Mouse (Mus musculus): ENCODE measurements around the gene Tnfaip2. TPM values are rescaled to one million over a fixed set of nuclear protein-coding genes. Genes with fewer than 3 reads are reported as not detected.
A peak's percentile ranks its signal among the peaks of the same experiment; 100 is the strongest.

Tnfaip2 gene
- polyA plus RNA-seq, 1 experiment from 2014 or later: 1.9 TPM

DNA sequence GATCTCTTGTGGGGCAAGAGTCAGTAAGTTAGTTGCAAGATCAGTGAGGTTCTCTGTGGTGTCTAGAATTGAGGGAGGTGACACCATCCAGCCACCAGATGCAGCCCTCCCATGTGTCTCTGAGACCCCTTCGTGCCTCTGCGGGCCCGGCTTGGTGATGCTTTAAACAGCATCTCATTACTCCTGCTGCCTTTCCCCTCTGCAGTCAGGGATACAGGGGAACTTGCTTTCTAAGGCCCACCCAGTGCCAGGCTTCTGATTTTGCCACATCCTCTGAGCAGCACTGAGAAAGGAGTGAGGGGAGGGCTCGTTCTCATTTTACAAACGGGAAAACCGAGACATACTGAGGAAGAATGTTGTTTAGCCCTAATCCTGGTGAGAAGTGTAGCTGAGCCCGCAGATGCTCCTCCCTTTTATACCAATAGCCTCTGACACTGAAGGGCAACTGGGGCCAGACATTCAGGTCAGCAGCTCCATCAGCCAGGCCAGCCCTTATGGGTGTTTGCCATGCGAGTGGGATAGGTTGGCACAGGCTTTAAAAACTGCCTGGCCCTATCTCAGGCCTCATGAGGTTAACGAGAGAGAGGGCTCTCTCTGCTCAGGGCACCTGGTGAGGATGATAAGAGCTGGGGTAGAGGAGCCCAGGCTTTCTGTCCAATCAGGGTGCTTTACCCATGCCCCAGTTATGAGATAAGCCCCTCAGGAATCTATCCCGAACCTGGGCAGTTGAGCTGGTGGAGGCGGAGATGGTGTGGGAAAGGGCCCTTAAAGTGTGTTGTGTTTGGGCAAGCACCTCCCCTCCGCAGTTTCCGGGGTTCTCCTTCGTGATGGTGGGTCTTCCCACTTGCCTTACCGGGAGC lies 972 bp downstream of the Tnfaip2 start:
- Histone ChIP-seq H3K27me3 (replicated peaks) (peaks cover 84% of the 10 kb centered on the region), H3K4me1 (peaks cover 21% of the 10 kb centered on the region), H3K4me2 (replicated peaks) (peak overlapping the region; percentile 72), H3K4me3 (0 out of 2 replicates have a peak overlapping the region, but pooled peaks have one; percentile 34), H3K27ac (no peak overlapping the region), H3K9ac (0 out of 2 replicates have a peak overlapping the region, but pooled peaks have one; percentile 33), H3K9me3 (no peaks in the 10 kb centered on the region), H3K36me3 (no peaks in the 10 kb centered on the region)
- WGBS: 6% methylated on average over 15 of the region's 15 CpGs
- no peak for ATAC-seq (ENCODE audit: low FRiP score, low read depth)

DNA sequence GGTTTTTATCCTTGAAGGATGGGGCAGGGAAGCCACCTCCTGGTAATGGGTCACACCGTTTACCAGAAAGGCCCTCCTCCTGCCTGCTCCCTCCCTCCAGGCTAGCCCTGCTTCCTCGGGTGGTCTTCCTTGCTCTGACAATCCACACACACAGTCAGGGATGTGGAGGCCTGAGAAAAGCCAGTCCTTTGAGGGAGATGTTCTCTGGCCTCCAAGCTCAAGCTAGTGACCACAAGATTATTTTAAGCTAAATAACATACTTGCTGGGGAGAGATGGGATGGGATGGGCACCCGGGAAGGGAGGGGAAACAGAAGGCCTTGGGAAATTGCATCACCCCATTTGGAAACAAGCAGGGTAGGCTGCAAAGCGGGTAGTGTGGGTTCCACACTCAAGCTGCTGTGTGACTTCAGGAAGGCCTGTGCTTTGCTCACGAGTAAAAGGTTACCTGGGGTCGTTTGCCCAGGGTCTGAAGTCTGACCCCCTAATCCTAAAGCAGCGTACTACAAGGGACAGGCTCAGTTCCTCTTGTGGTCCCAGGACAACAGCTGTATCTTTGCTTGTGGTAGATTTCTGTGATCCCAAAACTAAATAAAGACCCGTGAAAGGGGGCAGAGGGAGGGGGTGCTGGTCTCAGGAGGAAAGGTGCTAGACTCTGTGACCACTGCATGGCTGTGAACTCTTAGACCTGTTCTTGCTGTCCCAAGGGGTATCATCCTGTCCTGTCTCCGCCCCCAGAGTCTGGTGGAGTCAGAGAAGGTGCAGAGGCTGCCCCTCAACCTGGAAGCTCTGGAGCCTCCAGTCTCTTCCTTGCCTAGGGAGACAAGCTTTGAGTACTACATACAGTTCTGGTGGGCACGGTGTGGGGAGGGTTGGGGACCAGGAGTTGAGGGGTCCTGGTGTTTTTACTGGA lies 1.9 kb downstream of the Tnfaip2 start:
- no peaks in the 10 kb centered on the region for H3K36me3 ChIP-seq
- no peak overlapping the region for H3K4me3 ChIP-seq
- no peak overlapping the region for H3K9ac ChIP-seq
- no peaks in the 10 kb centered on the region for H3K9me3 ChIP-seq
- WGBS: 21% methylated on average over 10 of the region's 10 CpGs
- H3K27ac ChIP-seq: no peak overlapping the region
- peaks cover 21% of the 10 kb centered on the region for H3K4me1 ChIP-seq
- H3K4me2 ChIP-seq (replicated peaks): no peak overlapping the region
- no peak for ATAC-seq (ENCODE audit: low FRiP score, low read depth)
- H3K27me3 ChIP-seq (replicated peaks): peaks cover 90% of the 10 kb centered on the region

DNA sequence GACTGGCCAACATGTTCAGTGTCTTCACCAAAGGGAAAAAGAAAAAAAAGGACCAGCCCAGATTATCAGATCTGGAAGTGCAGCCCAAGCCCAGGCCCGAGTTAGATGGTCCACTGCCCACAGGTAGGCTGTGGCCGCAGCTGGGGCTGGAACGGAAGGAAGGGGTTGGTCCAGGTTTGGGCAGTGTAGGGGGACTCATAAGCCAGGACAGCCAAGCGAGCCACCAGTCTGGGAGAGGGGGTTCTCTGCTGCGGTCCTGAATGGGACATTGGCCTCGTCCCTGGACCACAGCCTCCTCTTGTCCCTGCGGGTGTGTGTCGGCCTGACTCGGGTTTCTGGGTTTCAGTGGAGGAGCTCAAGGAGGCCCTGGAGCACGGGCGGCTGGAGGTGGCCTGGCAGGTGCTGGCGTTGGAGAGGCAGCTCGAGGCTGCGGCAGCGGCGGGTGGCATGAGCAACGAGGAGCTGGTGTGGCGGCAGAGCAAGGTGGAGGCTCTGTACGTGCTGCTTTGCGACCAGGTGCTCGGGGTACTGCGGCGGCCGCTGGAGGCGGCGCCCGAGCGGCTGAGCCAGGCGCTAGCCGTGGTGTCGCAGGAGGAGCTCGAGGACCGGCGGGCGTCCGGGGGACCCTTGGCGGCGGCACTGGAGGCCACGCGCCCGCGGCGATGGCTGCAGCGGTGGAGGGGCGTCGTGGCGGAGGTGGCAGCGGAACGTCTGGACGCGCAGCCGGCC lies 3.1 kb downstream of the Tnfaip2 start:
- H3K36me3 ChIP-seq: no peaks in the 10 kb centered on the region
- H3K27ac ChIP-seq: no peak overlapping the region
- peaks cover 21% of the 10 kb centered on the region for H3K4me1 ChIP-seq
- no peaks in the 10 kb centered on the region for H3K9me3 ChIP-seq
- no peak for ATAC-seq (ENCODE audit: low FRiP score, low read depth)
- WGBS: 3% methylated on average over 45 of the region's 52 CpGs
- H3K4me3 ChIP-seq: peak overlapping the region; percentile 15; the same call in 1 of the 2 replicates
- peaks cover 95% of the 10 kb centered on the region for H3K27me3 ChIP-seq (replicated peaks)
- H3K9ac ChIP-seq: no peak overlapping the region
- H3K4me2 ChIP-seq (replicated peaks): peak overlapping the region; percentile 46

DNA sequence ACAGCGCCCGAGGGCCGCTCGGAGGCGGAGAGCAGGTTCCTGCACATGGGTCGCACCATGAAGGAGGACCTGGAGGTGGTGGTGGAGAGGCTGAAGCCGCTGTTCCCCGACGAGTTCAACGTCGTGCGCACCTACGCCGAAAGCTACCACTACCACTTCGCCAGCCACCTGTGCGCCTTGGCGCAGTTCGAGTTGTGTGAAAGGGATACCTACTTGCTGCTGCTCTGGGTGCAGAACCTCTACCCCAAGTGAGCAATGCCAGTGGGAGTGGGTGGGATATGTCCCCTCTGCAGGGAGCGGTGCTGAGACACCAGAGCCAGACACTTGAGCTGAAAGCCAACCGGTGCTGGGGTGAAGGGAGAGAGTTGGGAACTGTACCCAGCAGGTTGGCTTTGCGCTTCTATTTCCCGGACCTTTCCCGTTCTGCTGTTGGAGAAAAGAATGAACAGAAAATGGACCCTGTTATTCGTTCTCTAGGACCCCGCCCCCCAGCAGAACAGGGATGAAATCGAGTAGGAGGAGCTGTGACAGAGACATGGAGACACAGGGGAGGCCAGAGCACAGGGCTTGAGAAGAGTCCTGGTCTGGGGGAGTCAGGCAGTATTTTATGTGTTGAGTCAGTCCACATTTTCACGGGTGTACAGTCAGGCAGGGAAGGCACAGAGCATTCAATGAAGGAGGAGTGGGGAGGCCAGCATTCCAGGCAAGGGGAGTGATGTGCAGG lies 3.8 kb downstream of the Tnfaip2 start:
- no peak overlapping the region for H3K27ac ChIP-seq
- H3K27me3 ChIP-seq (replicated peaks): peaks cover 100% of the 10 kb centered on the region
- H3K9ac ChIP-seq: no peak overlapping the region
- H3K4me3 ChIP-seq: peak overlapping the region; percentile 15; the same call in 1 of the 2 replicates
- peaks cover 21% of the 10 kb centered on the region for H3K4me1 ChIP-seq
- peak overlapping the region; percentile 46 for H3K4me2 ChIP-seq (replicated peaks)
- 5% methylated on average over 27 of the region's 27 CpGs for WGBS
- H3K36me3 ChIP-seq: no peaks in the 10 kb centered on the region
- no peak for ATAC-seq (ENCODE audit: low FRiP score, low read depth)
- no peaks in the 10 kb centered on the region for H3K9me3 ChIP-seq

DNA sequence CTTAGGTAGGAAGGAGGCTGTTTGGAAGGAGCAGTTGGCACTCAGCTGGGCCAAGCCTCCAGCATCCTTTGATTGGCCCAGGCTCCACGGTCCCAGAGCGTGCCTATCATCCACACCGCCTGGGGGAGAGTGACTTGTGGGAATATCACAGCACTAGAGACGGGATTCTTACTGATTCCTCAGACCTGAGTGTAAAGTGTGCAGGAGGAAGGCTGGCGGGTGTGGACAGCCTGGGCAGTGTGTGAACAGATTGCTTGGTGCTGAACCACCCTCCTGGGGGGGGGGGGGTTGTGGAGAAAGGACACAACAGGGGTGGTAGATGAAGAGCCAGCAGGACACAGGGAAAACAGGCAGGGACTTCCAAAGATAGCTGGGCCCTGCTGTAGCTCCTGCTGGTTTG lies 4.5 kb downstream of the Tnfaip2 start:
- Histone ChIP-seq H3K9me3 (no peaks in the 10 kb centered on the region), H3K36me3 (no peaks in the 10 kb centered on the region), H3K27me3 (replicated peaks) (peaks cover 100% of the 10 kb centered on the region), H3K9ac (no peak overlapping the region), H3K27ac (no peak overlapping the region), H3K4me1 (peaks cover 20% of the 10 kb centered on the region), H3K4me2 (replicated peaks) (no peak overlapping the region), H3K4me3 (no peak overlapping the region)
- no peak for ATAC-seq (ENCODE audit: low FRiP score, low read depth)
- WGBS: 13% methylated on average over 5 of the region's 5 CpGs

DNA sequence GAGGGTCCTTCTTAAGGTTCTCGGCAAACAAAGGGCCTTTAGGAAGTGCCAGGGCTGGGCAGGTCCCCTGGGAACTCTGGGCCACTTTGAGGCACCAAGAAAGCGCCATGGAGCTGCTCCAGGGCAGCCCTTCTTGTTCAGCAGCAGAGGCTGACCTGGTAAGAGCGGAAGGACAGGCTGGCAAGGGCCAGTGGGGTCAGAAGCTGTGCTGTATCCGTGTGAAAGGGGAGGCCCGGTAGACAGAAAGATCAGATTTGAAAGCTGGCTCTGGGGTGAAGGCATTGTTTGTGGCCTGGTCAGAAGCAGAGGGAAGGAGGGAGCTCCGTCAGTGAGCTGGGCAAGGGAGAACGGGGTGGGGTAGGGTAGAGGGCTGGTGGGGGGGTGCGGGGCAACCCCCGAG lies 5.1 kb downstream of the Tnfaip2 start:
- 8% methylated on average over 9 of the region's 9 CpGs for WGBS
- H3K9me3 ChIP-seq: no peaks in the 10 kb centered on the region
- no peaks in the 10 kb centered on the region for H3K36me3 ChIP-seq
- peaks cover 97% of the 10 kb centered on the region for H3K27me3 ChIP-seq (replicated peaks)
- no peak overlapping the region for H3K4me2 ChIP-seq (replicated peaks)
- no peak overlapping the region for H3K4me3 ChIP-seq
- H3K4me1 ChIP-seq: peaks cover 14% of the 10 kb centered on the region
- ATAC-seq (ENCODE audit: low FRiP score, low read depth): no peak
- no peak overlapping the region for H3K9ac ChIP-seq
- H3K27ac ChIP-seq: no peak overlapping the region

DNA sequence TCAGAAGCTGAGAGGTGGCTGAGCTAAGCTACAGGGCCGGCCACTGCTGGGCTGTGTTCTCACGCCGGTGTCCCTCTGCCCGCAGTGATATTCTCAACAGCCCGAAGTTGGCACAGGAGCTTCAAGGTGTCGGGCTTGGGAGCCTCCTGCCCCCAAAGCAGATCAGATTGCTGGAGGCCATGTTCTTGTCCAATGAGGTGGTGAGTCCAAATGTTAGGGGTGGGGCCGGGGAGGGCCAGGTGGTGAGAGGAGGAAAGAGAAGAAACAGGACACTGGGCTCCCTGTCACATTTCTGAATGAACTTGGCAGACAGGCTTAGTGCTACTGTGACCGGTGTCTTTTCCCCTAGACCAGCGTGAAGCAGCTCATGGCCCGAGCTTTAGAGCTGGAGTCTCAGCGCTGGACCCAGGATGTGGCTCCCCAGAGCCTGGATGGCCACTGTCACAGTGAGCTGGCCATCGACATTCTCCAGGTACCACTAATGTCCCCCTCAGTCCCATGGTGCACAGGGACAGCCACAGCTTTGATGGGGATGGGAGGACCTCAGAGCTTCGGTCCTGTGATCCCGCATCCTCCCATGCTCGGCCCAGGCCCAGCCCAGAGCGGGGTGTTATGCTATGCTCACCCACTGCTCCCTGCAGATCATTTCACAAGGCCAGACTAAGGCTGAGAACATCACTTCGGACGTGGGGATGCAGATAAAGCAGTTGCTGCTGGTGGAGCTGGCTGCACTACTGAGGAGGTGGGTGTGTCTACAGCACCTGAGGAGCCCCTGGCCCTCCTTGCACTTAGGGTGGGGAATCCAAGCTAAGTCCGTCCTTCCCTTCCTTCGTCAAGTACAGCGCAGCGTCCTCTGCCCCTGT lies 5.9 kb downstream of the Tnfaip2 start:
- no peak for ATAC-seq (ENCODE audit: low FRiP score, low read depth)
- 15% methylated on average over 22 of the region's 22 CpGs for WGBS
- Histone ChIP-seq H3K4me2 (replicated peaks) (no peak overlapping the region), H3K36me3 (no peaks in the 10 kb centered on the region), H3K4me3 (no peak overlapping the region), H3K9ac (no peak overlapping the region), H3K27me3 (replicated peaks) (peaks cover 94% of the 10 kb centered on the region), H3K9me3 (no peaks in the 10 kb centered on the region), H3K4me1 (peaks cover 6% of the 10 kb centered on the region), H3K27ac (no peak overlapping the region)

DNA sequence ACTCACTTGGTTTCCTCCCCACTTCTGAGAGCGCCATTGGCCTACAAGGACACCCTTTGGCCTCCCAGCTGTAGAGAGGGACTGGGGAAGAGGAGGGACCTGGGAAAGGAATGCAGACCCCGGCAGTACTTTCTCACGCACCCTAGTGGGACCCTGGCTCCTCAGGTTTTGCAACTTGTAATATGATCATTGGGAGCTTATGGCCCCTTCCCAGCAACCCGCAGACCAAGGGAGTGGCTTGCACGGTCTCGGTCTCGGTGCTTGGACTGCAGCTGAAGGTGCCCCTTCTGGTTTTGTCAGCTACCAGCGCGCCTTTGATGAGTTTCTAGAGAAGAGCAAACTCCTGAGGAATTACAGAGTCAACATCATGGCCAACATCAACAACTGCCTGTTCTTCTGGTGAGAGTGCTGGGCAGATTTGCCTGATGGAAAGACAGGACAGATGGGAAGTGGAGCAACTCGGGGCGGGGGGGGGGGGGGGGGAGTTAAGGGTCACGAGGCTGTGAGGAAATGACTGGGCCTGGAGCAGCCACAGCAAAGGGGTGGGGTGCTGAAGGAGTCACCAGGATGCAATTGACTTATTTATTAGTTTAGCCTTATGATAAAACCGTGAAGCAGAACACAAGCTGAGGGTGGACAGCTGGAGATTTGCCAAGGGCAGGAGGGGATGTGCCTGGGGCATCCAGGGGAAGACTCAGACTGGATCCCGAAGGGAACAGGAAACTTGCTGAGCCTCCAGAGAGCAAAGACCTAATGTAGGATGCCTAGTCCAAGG lies 6.8 kb downstream of the Tnfaip2 start:
- H3K4me1 ChIP-seq: peaks cover 6% of the 10 kb centered on the region
- no peak overlapping the region for H3K9ac ChIP-seq
- H3K36me3 ChIP-seq: no peaks in the 10 kb centered on the region
- H3K27ac ChIP-seq: no peak overlapping the region
- no peaks in the 10 kb centered on the region for H3K9me3 ChIP-seq
- peaks cover 88% of the 10 kb centered on the region for H3K27me3 ChIP-seq (replicated peaks)
- 10% methylated on average over 13 of the region's 14 CpGs for WGBS
- ATAC-seq (ENCODE audit: low FRiP score, low read depth): no peak
- no peak overlapping the region for H3K4me3 ChIP-seq
- no peak overlapping the region for H3K4me2 ChIP-seq (replicated peaks)

DNA sequence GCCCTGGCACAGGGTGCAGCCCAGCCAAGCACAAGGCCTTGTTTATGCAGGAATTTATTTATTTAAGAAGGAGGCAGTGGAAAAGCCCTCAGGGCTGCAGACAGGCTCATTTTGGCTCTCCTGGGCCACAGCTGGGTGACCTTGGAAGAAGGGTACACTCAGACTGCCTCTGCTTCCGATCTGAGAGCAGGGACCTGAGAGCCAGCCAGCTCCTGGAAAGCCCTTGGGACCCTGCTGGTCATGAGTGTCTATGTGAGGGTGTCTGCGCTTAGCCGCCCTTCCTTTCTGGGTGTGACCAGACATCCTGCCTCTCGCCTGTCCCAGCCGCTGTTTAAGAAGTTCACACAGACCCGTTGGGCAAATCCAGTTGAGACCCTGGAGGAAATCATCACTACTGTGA lies 8.1 kb downstream of the Tnfaip2 start:
- H3K4me2 ChIP-seq (replicated peaks): no peak overlapping the region

DNA sequence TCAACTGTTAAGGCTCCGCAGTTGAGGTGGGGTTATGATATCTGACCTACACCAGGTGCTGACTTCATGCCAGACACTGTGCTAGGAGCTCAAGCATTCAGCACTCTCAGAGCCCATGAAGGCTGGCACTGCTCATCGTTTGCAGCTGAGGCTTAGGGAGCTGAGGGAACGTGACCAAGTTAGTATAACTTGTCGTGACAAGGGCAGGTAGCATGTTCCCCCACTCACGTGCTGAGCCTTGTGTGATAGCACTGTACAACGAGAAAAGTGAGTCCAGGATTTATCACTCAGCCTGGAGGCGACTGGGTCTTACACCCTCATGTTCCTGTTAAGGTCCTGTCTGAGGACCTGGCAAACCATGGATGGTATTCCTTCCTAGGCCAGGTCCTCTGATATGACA lies 9.3 kb downstream of the Tnfaip2 start:
- Histone ChIP-seq H3K9ac (no peak overlapping the region), H3K27me3 (replicated peaks) (peaks cover 72% of the 10 kb centered on the region), H3K4me1 (no peaks in the 10 kb centered on the region), H3K9me3 (no peaks in the 10 kb centered on the region), H3K27ac (no peak overlapping the region), H3K4me2 (replicated peaks) (no peak overlapping the region), H3K36me3 (no peaks in the 10 kb centered on the region), H3K4me3 (no peak overlapping the region)
- whole genome bisulfite sequencing: 80% methylated on average over 7 of the region's 7 CpGs
- ATAC-seq (ENCODE audit: low FRiP score, low read depth): no peak

More for the DNA sequence above, 8.1 kb downstream of the Tnfaip2 start:
- Histone ChIP-seq H3K9ac (no peak overlapping the region), H3K27me3 (replicated peaks) (peaks cover 82% of the 10 kb centered on the region), H3K36me3 (no peaks in the 10 kb centered on the region), H3K4me3 (no peak overlapping the region), H3K4me1 (peaks cover 5% of the 10 kb centered on the region), H3K27ac (no peak overlapping the region), H3K9me3 (no peaks in the 10 kb centered on the region)
- WGBS: 39% methylated on average over 6 of the region's 6 CpGs
- no peak for ATAC-seq (ENCODE audit: low FRiP score, low read depth)
